Mouse (Mus musculus): ENCODE results near the gene 1700001O22Rik. TPM values are rescaled to one million over a fixed set of nuclear protein-coding genes. Genes with fewer than 3 reads are reported as not detected.

The 1700001O22Rik gene
- polyA plus RNA-seq, 1 experiment from 2014 or later = 1.8 TPM

DNA sequence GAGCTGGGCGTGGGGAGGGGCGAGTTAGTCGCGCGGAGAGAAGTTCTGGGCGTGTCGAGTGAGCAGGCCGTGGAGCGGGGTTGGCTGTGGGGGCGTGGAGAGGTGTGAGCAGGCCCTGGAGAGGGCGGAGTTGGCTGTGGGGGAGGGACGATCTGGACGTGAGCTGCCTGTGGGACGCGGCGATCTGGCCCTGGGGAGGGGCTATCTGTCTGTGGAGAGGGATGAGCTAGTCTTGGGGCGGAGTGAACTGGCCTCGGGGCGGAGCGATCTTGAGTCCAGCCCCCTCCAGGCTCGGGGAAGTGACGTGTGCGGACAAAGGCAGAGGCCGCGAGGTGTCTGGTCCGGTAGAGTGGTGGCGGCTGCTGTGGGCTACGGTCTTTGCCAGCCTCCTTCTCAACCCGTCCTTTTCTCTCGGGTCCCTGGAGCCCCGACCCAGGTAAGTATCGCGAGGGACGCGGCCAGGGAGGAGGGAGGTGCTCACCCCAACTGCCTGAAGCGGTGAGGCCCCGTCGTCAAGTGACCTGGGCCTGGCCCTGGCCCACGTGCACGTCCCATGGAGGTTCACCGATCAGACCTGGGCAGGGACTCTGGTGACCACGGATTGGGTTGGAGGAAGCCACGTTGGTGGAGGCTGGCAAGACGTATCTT is 4.3 kb upstream of the 1700001O22Rik start, which contains the start of gene Ntmt1:
Ntmt1 (plus strand) TSS at position 179 of the 648 bp plus-strand sequence.
- no peaks in the 10 kb centered on the region for H3K9me3 ChIP-seq
- under 1% methylated on average over 43 of the region's 44 CpGs for WGBS
- peaks cover 21% of the 10 kb centered on the region for H3K36me3 ChIP-seq
- H3K27me3 ChIP-seq (ENCODE audit: insufficient read depth, poor library complexity, severe bottlenecking) = peaks cover 12% of the 10 kb centered on the region
- H3K27ac ChIP-seq = peak within 1 kb of the TSS; percentile 93
- H3K4me3 ChIP-seq = peak within 1 kb of the TSS; percentile 75
- DNase-seq (ENCODE audit: low spot score) = peak; percentile 100
- peaks cover 21% of the 10 kb centered on the region for H3K4me1 ChIP-seq

DNA sequence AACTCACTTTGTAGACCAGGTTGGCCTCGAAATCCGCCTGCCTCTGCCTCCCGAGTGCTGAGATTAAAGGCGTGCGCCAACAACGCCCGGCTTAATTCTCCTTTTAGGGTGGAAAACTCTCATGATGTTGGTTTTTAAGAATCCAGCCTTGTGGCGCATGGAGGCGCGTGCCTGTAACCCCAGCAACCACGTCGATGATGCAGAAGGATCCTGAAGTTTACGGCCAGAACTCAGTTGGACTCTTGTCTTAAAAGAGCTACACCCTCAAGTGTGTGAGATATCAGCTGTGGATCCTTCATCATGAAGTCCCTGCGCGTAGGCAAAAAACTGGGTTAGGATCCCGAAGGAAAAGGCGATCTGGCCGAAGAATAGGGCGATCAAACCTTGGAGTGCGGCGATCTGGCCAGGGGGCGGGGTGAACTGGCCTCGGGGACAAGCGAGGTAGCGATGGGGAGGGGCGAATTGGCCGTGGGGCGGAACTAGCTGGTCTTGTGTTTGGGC is 3.7 kb upstream of the 1700001O22Rik start:
- Histone ChIP-seq H3K4me3 (peak overlapping the region; percentile 75), H3K27ac (peak overlapping the region; percentile 93), H3K27me3 (ENCODE audit: insufficient read depth, poor library complexity, severe bottlenecking) (peaks cover 17% of the 10 kb centered on the region), H3K4me1 (peaks cover 21% of the 10 kb centered on the region), H3K36me3 (peaks cover 16% of the 10 kb centered on the region), H3K9me3 (no peaks in the 10 kb centered on the region)
- no peak for DNase-seq (ENCODE audit: low spot score)
- WGBS = 8% methylated on average over 28 of the region's 28 CpGs

DNA sequence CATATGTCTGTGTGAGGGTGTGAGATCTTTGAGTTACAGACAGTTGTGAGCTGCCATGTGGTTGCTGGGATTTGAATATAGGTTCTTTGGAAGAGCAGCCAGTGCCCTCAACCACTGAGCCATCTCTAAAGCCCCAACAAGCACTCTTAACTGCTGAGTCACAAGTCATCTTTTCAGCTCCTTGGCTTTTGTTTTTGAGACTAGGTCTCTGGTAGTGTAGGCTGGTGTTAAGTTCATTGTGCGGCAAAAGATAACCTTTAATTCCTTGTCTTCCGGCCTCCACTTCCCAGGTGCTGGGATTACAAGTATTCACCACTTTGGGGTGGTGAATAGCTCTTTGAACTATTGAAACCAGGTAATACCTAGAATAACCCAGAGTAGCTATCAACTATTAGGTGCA is 2.5 kb upstream of the 1700001O22Rik start:
- no peak for DNase-seq (ENCODE audit: low spot score)
- H3K9me3 ChIP-seq = no peaks in the 10 kb centered on the region
- H3K4me1 ChIP-seq = peaks cover 29% of the 10 kb centered on the region
- peaks cover 30% of the 10 kb centered on the region for H3K27me3 ChIP-seq (ENCODE audit: insufficient read depth, poor library complexity, severe bottlenecking)
- H3K27ac ChIP-seq = no peak overlapping the region
- peaks cover 7% of the 10 kb centered on the region for H3K36me3 ChIP-seq
- 96% methylated on average over 2 of the region's 2 CpGs for WGBS
- no peak overlapping the region for H3K4me3 ChIP-seq

DNA sequence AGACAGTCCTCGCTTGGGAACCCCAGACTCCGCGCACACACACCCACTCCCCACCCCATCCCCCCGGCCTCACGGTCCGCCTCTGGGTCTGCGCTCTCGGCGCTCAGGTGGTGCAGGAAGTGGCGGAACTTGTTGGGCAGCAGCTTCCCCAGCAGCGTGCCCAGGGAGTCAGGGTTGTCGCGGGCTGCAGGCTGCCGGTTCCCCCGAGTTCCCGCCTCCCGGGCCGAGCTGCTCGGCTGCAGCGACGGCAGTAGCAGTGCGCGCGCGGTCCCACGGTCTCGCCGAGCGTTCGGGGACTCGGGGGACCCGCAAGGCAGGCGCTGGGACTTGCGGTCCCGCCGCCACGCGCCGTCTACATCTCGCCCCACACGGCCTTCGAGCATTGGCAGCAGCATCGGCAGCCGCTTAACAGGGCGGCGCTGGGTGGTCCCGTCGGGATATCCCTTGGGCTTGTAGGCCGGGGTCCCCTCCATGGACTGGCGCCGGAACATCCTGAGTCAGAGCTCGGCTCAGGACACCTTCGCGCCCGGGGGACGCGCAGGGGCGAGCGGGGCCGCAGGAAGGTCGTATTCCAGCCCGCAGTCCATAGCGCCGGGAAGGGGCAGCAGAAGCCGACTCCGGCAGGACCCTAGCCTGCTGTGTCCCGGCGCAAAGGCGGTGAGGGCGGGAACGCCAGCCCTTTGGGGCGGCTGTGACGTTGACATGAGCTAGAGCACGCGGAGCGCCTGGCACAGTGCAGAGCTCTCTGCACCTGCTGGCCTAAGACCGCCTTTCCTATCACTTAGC is 2.2 kb downstream of the 1700001O22Rik start:
- DNase-seq (ENCODE audit: low spot score) = no peak
- H3K4me1 ChIP-seq = peaks cover 20% of the 10 kb centered on the region
- no peaks in the 10 kb centered on the region for H3K9me3 ChIP-seq
- WGBS = under 1% methylated on average over 77 of the region's 77 CpGs
- peak overlapping the region; percentile 72 for H3K4me3 ChIP-seq
- H3K27me3 ChIP-seq (ENCODE audit: insufficient read depth, poor library complexity, severe bottlenecking) = peaks cover 68% of the 10 kb centered on the region
- no peaks in the 10 kb centered on the region for H3K36me3 ChIP-seq
- H3K27ac ChIP-seq = peak overlapping the region; percentile 87

DNA sequence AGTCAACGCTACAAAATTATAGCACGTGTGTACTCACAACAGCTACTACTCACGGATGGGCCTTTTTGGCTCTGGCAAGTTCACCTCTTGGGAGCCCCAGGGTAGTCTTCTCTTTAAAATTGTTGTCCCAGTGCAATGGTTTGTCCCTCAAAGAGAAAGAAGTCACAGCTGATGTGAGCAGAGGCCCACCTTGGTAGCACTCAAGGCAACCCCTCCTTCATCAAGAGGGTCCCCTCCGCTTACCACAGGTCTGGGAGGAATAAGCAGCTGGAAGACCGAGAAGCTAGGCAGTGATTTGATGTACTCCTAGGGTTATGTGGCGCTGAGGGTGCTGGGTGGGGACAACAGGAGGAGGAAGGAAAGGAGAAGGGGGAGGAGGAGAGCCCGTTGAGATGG is 2.8 kb downstream of the 1700001O22Rik start:
- peak overlapping the region; percentile 72 for H3K4me3 ChIP-seq

DNA sequence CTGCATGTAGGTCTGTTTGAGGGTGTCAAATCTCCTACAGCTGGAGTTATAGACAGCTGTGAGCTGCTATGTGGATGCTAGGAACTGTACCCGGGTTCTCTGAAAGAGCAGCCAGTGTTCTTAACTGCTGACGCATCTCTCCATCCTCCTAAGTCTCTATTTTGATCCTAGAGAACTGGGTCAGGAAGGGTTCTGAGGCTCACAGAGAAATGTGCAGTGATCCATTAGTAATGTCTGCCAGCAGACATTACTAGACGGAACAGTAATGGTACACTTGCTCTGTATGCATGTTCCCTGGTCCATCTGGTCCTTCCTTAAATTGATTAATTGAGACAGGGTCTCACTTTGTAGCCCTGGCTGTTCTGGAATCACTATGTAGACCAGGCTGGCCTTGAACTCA is 4.0 kb downstream of the 1700001O22Rik start:
- Histone ChIP-seq H3K36me3 (no peaks in the 10 kb centered on the region), H3K4me1 (peaks cover 33% of the 10 kb centered on the region), H3K27ac (no peak overlapping the region), H3K4me3 (no peak overlapping the region), H3K27me3 (ENCODE audit: insufficient read depth, poor library complexity, severe bottlenecking) (peaks cover 72% of the 10 kb centered on the region), H3K9me3 (no peaks in the 10 kb centered on the region)
- no peak for DNase-seq (ENCODE audit: low spot score)
- WGBS = 70% methylated on average over 3 of the region's 3 CpGs

More for the DNA sequence above, 2.8 kb downstream of the 1700001O22Rik start:
- Histone ChIP-seq H3K36me3 (no peaks in the 10 kb centered on the region), H3K27ac (peak overlapping the region; percentile 87), H3K4me1 (peaks cover 26% of the 10 kb centered on the region), H3K27me3 (ENCODE audit: insufficient read depth, poor library complexity, severe bottlenecking) (peaks cover 71% of the 10 kb centered on the region), H3K9me3 (no peaks in the 10 kb centered on the region)
- WGBS = 34% methylated on average over 7 of the region's 7 CpGs
- no peak for DNase-seq (ENCODE audit: low spot score)

DNA sequence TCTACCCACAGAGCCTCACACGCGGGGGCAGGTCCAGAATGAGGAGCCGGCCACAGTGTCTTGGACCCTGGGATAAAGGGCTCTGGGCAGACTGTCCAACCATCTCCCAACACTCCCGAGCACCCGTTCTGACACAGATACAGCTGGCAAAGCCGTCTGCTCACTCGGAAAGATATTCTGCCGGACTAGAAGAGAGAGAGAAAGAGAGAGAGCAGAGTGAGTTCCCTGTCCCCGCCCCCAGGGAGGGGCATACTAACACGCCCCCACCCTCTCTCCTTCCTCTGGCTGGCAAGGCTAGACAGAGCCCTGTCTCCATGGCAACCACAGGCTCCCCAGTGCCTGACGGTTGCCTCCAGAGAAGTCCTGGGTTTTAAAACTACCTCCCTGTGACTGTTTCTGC is 7.1 kb downstream of the 1700001O22Rik start:
- peak overlapping the region; percentile 45 for H3K4me3 ChIP-seq
- peak; percentile 92 for DNase-seq (ENCODE audit: low spot score)
- peaks cover 46% of the 10 kb centered on the region for H3K27me3 ChIP-seq (ENCODE audit: insufficient read depth, poor library complexity, severe bottlenecking)
- 4% methylated on average over 11 of the region's 11 CpGs for WGBS
- peaks cover 32% of the 10 kb centered on the region for H3K4me1 ChIP-seq
- no peaks in the 10 kb centered on the region for H3K36me3 ChIP-seq
- peak overlapping the region; percentile 87 for H3K27ac ChIP-seq
- no peaks in the 10 kb centered on the region for H3K9me3 ChIP-seq

DNA sequence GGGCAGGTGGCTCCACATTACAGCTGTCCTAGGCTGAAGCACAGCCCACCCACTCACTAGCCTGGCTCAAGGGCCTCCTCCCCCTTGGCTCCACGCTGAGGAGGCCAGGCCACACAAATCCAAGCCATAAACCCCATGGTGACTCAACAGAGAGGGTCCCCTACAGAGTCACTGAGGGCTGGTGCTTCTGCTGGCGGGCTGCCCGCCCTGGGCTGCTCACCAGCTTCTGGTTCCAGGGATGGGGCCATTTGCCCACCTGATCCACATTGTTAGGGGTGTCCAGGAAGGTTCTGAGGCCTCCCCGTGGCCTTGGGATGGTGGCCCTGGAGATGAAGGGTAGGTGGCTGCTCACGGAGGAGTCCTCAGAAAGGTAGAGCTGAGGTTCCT is 7.6 kb downstream of the 1700001O22Rik start:
- 69% methylated on average over 5 of the region's 5 CpGs for WGBS
- no peak for DNase-seq (ENCODE audit: low spot score)
- Histone ChIP-seq H3K9me3 (no peaks in the 10 kb centered on the region), H3K4me3 (peak overlapping the region; percentile 45), H3K4me1 (peaks cover 29% of the 10 kb centered on the region), H3K27me3 (ENCODE audit: insufficient read depth, poor library complexity, severe bottlenecking) (peaks cover 41% of the 10 kb centered on the region), H3K27ac (peak overlapping the region; percentile 87), H3K36me3 (no peaks in the 10 kb centered on the region)

DNA sequence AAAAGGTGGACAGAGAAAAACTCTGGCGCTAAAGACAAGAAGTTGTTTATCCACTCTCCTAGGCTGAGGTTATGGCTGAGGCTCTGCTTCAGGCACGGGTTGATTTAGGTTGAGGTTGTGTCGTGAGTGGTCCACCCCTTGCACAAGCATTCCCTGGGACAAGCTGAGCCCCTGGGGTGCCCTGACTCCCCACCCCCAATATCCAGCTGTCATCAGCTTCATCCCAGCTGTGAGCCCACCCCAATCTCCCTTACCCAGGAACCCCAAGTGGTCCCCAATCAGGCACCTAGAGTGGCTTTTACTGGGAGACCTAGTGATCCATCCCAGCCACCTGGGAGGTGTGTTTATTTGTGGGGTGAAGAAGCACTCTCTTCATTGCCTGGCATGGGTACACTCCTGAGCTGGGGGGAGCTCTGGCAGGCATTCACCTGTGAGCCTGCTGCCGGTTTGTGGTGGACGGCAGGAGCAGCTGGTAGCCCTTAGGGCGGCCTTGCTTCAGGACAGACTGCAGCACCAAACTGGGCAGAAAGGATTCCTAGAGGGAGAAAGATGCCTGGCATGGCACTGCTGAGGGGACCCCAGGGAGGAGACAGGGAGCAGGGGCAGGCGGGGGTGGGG is 8.1 kb downstream of the 1700001O22Rik start:
- Histone ChIP-seq H3K27ac (peak overlapping the region; percentile 87; the same call in 1 of the 2 replicates), H3K27me3 (ENCODE audit: insufficient read depth, poor library complexity, severe bottlenecking) (peaks cover 36% of the 10 kb centered on the region), H3K9me3 (no peaks in the 10 kb centered on the region), H3K36me3 (no peaks in the 10 kb centered on the region), H3K4me1 (peaks cover 32% of the 10 kb centered on the region), H3K4me3 (peak overlapping the region; percentile 57)
- no peak for DNase-seq (ENCODE audit: low spot score)
- 72% methylated on average over 7 of the region's 7 CpGs for WGBS

DNA sequence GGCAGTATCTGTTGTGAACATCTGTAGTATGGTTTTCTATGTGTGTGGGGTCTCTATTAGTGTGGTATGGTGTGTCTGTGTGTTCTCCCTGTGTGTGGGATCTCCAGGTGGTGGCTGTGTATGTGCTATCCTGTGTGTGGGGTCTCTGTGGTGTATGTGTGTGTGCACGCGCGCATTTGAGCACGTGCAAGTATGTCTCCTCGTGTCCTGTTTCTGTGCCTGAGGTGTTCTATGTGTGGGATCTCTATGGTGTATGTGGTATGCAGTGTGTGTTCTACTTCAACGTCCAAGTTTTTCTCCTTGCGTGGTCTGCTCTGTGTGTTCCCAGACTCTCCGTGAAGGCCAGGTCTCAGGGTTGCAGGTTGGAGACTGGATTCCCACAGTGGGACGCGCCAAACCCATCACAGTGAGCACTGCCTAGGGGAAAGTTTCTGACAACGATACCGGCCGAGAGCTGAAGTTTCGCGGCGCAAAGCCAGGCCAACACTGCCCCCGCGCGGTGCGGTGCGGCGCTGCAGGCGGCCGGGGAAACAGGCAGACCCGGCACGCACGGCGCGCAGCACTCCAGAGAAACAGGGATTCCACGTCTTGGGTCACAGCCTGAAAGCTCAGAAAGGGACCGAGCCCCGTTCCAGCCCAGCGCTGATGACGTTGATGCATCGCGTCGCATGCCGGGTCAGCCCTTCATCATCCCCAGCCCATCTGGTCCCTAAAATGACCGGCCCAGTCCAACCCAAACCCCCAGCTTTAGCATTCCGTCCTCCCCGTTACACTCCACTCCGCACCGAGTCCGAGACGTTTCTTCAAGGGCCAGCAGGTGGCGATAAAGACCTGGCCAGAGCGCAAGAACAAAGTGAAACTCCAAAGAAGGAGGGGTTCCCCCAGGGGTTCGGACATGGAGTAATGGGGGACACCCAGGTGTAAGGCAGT is 9.0 kb downstream of the 1700001O22Rik start:
- no peaks in the 10 kb centered on the region for H3K9me3 ChIP-seq
- 6% methylated on average over 48 of the region's 48 CpGs for WGBS
- peak; percentile 94 for DNase-seq (ENCODE audit: low spot score)
- peak overlapping the region; percentile 87 for H3K27ac ChIP-seq
- H3K4me3 ChIP-seq = peak overlapping the region; percentile 57
- peaks cover 32% of the 10 kb centered on the region for H3K4me1 ChIP-seq
- H3K27me3 ChIP-seq (ENCODE audit: insufficient read depth, poor library complexity, severe bottlenecking) = peaks cover 27% of the 10 kb centered on the region
- no peaks in the 10 kb centered on the region for H3K36me3 ChIP-seq

DNA sequence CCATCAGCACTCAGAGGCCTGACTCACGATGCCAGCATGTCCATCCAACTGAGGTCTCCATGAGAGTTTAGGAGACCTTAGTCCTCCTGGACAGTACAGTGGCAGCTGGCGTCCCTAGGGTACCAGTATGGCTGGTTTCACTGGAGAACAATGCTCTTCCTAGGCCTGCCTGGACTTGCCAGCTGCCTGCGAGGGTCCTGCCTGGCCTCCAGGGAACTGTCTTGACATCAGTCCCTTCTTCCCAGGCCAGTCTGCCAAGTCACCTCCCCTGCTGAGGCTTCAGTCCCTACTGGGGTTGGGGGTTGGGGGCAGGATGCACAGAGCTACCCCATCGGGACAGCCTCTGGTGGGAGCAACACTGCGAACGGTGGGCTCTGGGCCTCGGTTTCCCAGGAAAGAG is 11.4 kb downstream of the 1700001O22Rik start:
- DNase-seq (ENCODE audit: low spot score) = no peak
- Histone ChIP-seq H3K4me3 (no peak overlapping the region), H3K9me3 (no peaks in the 10 kb centered on the region), H3K27me3 (ENCODE audit: insufficient read depth, poor library complexity, severe bottlenecking) (peaks cover 3% of the 10 kb centered on the region; the same call in 1 of the 2 replicates), H3K4me1 (peaks cover 41% of the 10 kb centered on the region), H3K27ac (0 out of 2 replicates have a peak overlapping the region, but pooled peaks have one; percentile 19), H3K36me3 (no peaks in the 10 kb centered on the region)
- WGBS = 82% methylated on average over 7 of the region's 7 CpGs

DNA sequence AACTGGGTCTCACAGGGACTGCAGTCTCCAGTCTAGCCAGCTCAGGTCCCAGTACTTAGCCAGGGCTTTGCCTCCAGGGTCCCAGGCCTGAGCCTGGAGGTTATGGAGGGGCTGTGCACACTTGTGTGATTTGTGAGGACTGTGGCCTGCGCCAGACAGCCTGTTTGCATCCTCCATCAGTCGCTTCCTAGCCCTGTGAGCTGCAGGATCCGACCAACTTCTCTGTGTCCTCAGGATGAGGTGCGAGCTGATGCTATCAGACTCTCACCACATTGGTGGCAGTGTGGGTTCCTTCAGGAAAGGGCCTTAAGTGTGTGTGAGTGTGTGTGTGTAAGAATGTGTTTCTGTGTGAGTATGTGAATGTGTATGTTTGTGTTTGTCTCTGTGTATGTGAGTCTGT is 16.0 kb downstream of the 1700001O22Rik start:
- Histone ChIP-seq H3K9me3 (no peaks in the 10 kb centered on the region), H3K36me3 (no peaks in the 10 kb centered on the region), H3K4me1 (peaks cover 58% of the 10 kb centered on the region), H3K27me3 (ENCODE audit: insufficient read depth, poor library complexity, severe bottlenecking) (no peaks in the 10 kb centered on the region), H3K27ac (peak overlapping the region; percentile 72; the same call in 1 of the 2 replicates), H3K4me3 (no peak overlapping the region)
- DNase-seq (ENCODE audit: low spot score) = no peak
- 40% methylated on average over 4 of the region's 4 CpGs for WGBS

Measured in heart, embryonic 10.5 days (tissue).